Mouse (Mus musculus): ENCODE data around the gene Rela.

- TF ChIP-seq CTCF (IDR thresholded peaks at IDR 0.05) (no peak), EP300 (IDR thresholded peaks at IDR 0.05) (no peak)
These were observed 29.4 kb upstream of the Rela start for GRCm38 (mm10) chr19:5607705-5608410.

Data from lung, postnatal 0 days (tissue).